Mouse (Mus musculus): ENCODE measurements around the gene Gm973. TPM values are rescaled to one million over a fixed set of nuclear protein-coding genes. Genes with fewer than 3 reads are reported as not detected.

The Gm973 gene
- 1 to 10 TPM; 4.8 to 6.1 TPM for polyA plus RNA-seq (2017; shearing (Covaris generic))

GRCm38 (mm10) chr1:59516026-59516917 is at the start of gene Gm973:
Gm973 (plus strand) TSS chr1:59516264.

GRCm38 (mm10) chr1:59482331-59482695 is 33.8 kb upstream of the Gm973 start, which contains the start of gene Fzd7:
Fzd7 (plus strand) TSS chr1:59482424.

GRCm38 (mm10) chr1:59670641-59671168 is 154.6 kb downstream of the Gm973 start, which contains the start of gene Sumo1:
Sumo1 (minus strand) TSS chr1:59670834.

GRCm38 (mm10) chr1:59684819-59685755 is 169.0 kb downstream of the Gm973 start, which contains the start of gene Nop58:
Nop58 (plus strand) TSS chr1:59684971.

Other genes starting within 250 kb of the Gm973 start
- gene Fzd7, start 33.8 kb upstream of the Gm973 start, polyA plus RNA-seq (2017; shearing (Covaris generic)), result under 1 TPM in 1 of 2 experiments, not detected in 1; 0.78 TPM
- gene Sumo1, start 154.6 kb downstream of the Gm973 start, polyA plus RNA-seq (2017; shearing (Covaris generic)), result 100 to 1,000 TPM; 338 to 348 TPM
- 100 to 1,000 TPM; 157 to 189 TPM for gene Nop58, start 168.7 kb downstream of the Gm973 start, polyA plus RNA-seq (2017; shearing (Covaris generic))
- 1 to 10 TPM in 1 of 2 experiments, under 1 TPM in 1; 0.92 to 1.2 TPM for gene Bmpr2, start 247.1 kb downstream of the Gm973 start, polyA plus RNA-seq (2017; shearing (Covaris generic))

Measured in inflammation-experienced regulatory T-cells (primary cell).